Mouse (Mus musculus): ENCODE measurements around the gene Arhgap17.

The Arhgap17 gene

GRCm38 (mm10) chr7:123368778-123369746, 653 bp downstream of the Arhgap17 start:
- DNase-seq (ENCODE audit: extremely low spot score, low read depth, low spot score), result no peak

- DNase-seq (ENCODE audit: extremely low spot score, low read depth, low spot score), result no peak
These were observed 1.5 kb downstream of the Arhgap17 start for GRCm38 (mm10) chr7:123368187-123368586.

- no peak for DNase-seq (ENCODE audit: extremely low spot score, low read depth, low spot score)
These were observed 2.2 kb downstream of the Arhgap17 start for GRCm38 (mm10) chr7:123367218-123368150.

GRCm38 (mm10) chr7:123366806-123367205, 2.9 kb downstream of the Arhgap17 start:
- DNase-seq (ENCODE audit: extremely low spot score, low read depth, low spot score), result no peak

GRCm38 (mm10) chr7:123365876-123366741, 3.6 kb downstream of the Arhgap17 start:
- DNase-seq (ENCODE audit: extremely low spot score, low read depth, low spot score), result no peak

- no peak for DNase-seq (ENCODE audit: extremely low spot score, low read depth, low spot score)
These were observed 5.7 kb downstream of the Arhgap17 start for GRCm38 (mm10) chr7:123363971-123364370.

GRCm38 (mm10) chr7:123362806-123363205, 6.9 kb downstream of the Arhgap17 start:
- no peak for DNase-seq (ENCODE audit: extremely low spot score, low read depth, low spot score)

- DNase-seq (ENCODE audit: extremely low spot score, low read depth, low spot score), result no peak
These were observed 8.3 kb downstream of the Arhgap17 start for GRCm38 (mm10) chr7:123361229-123361980.

GRCm38 (mm10) chr7:123360185-123360584, 9.5 kb downstream of the Arhgap17 start:
- no peak for DNase-seq (ENCODE audit: extremely low spot score, low read depth, low spot score)

- no peak for DNase-seq (ENCODE audit: extremely low spot score, low read depth, low spot score)
These were observed 10.6 kb downstream of the Arhgap17 start for GRCm38 (mm10) chr7:123359101-123359500.

- DNase-seq (ENCODE audit: extremely low spot score, low read depth, low spot score), result no peak
These were observed 13.6 kb downstream of the Arhgap17 start for GRCm38 (mm10) chr7:123356158-123356557.

- no peak for DNase-seq (ENCODE audit: extremely low spot score, low read depth, low spot score)
These were observed 14.9 kb downstream of the Arhgap17 start for GRCm38 (mm10) chr7:123354851-123355250.

GRCm38 (mm10) chr7:123354392-123354791, 15.3 kb downstream of the Arhgap17 start:
- DNase-seq (ENCODE audit: extremely low spot score, low read depth, low spot score), result no peak

- no peak for DNase-seq (ENCODE audit: extremely low spot score, low read depth, low spot score)
These were observed 15.8 kb downstream of the Arhgap17 start for GRCm38 (mm10) chr7:123353879-123354278.

- DNase-seq (ENCODE audit: extremely low spot score, low read depth, low spot score), result no peak
These were observed 16.6 kb downstream of the Arhgap17 start for GRCm38 (mm10) chr7:123353081-123353480.

- no peak for DNase-seq (ENCODE audit: extremely low spot score, low read depth, low spot score)
These were observed 19.5 kb downstream of the Arhgap17 start for GRCm38 (mm10) chr7:123350243-123350642.

GRCm38 (mm10) chr7:123349813-123350212, 19.9 kb downstream of the Arhgap17 start:
- DNase-seq (ENCODE audit: extremely low spot score, low read depth, low spot score), result no peak

GRCm38 (mm10) chr7:123346631-123347290, 23.0 kb downstream of the Arhgap17 start:
- DNase-seq (ENCODE audit: extremely low spot score, low read depth, low spot score), result no peak

- no peak for DNase-seq (ENCODE audit: extremely low spot score, low read depth, low spot score)
These were observed 24.6 kb downstream of the Arhgap17 start for GRCm38 (mm10) chr7:123345041-123345544.

Measured in hindlimb bud, embryonic 11.5 days (tissue).